Mouse (Mus musculus): Measurements from ENCODE around the gene Mamdc4.

GRCm38 (mm10) chr2:25583571-25583970, 8.9 kb upstream of the Mamdc4 start:
- no peak for TF ChIP-seq POLR2A (IDR thresholded peaks at IDR 0.05; ENCODE audit: borderline replicate concordance, low read depth, low read length)
- TF ChIP-seq CTCF (IDR thresholded peaks at IDR 0.05; ENCODE audit: low read depth, low read length): no peak

All from bone marrow macrophage, adult 2 months (primary cell).